ENCODE assay signal across 15 mouse cellular contexts in the genomic region with DNA sequence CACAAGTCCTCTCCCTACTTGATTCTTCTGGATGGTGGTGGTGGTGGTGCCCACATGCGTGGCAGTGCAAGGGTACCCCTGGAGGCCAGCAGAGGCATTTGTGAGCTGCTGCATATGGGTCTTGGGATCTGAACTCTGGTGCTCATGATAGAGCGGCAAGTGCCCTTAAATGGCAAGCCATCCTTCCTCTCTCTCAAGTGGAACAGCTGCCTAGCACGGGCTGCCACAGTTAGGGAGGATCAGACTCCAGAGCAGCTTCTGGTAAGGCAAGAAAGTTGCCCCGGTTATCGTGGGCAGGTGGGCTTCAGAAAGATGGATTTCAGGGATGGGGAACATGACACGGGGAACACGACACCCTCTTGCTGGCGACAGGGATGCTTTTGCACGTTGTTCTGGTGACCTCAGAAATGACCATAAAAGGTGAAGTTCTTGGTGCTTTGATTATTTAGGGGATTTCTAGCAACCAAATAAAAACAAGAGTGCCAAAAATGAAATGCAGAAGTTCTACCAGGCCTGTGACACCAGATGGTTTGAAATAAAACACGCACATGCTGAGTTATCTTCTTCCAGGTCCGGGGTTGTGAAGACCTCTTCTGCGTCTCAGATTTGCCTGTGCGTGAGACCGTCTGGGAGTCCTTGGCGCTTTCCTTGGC. TPM values are rescaled to one million over a fixed set of nuclear protein-coding genes. Genes with fewer than 3 reads are reported as not detected.
A peak's percentile ranks its signal among the peaks of the same experiment; 100 is the strongest.
DNase-seq lines count a peak whose midpoint lies in the region; ATAC-seq and TF ChIP-seq lines count a peak whose summit lies in the region.
"Had no signal": no experiment of that assay in that cellular context is flagged by ENCODE, and none has a peak within 500 bp of the region (broad histone marks: within the 10 kb centered on the region; RNA-seq: fewer than 3 reads in every experiment).

No protein-coding gene starts in this region.

- H3K36me3 ChIP-seq in kidney, postnatal 0 days (ENCODE audit: insufficient read depth, low read length): no peaks in the 10 kb centered on the region
- no peaks in the 10 kb centered on the region for H3K36me3 ChIP-seq in kidney, embryonic 16.5 days (ENCODE audit: insufficient read depth, low read length)
- H3K36me3 ChIP-seq in midbrain, embryonic 16.5 days (ENCODE audit: control insufficient read depth, insufficient read depth, low read length): no peaks in the 10 kb centered on the region
- H3K36me3 ChIP-seq: embryonic facial prominence, embryonic 15.5 days had no signal

- H3K4me3 ChIP-seq in gastrocnemius, adult 2 months: no peak overlapping the region
- H3K4me3 ChIP-seq in kidney, postnatal 0 days (replicated peaks; ENCODE audit: low read depth, low read length): no peak overlapping the region
- no peak overlapping the region for H3K4me3 ChIP-seq in kidney, embryonic 16.5 days (ENCODE audit: low read length)
- H3K4me3 ChIP-seq in midbrain, embryonic 16.5 days (ENCODE audit: low read depth, low read length): no peak overlapping the region
- H3K4me3 ChIP-seq: embryonic facial prominence, embryonic 15.5 days had no signal

- 0 out of 2 replicates have a peak, but pooled peaks cover 2% of the 10 kb centered on the region for H3K4me1 ChIP-seq in kidney, postnatal 0 days (replicated peaks; ENCODE audit: insufficient read depth, low read length)
- 0 out of 2 replicates have a peak, but pooled peaks cover 7% of the 10 kb centered on the region for H3K4me1 ChIP-seq in kidney, embryonic 16.5 days (ENCODE audit: insufficient read depth, low read length)
- no peaks in the 10 kb centered on the region for H3K4me1 ChIP-seq in midbrain, embryonic 16.5 days (ENCODE audit: control insufficient read depth, insufficient read depth, low read length)
- H3K4me1 ChIP-seq: embryonic facial prominence, embryonic 15.5 days had no signal

- H3K4me2 ChIP-seq in kidney, postnatal 0 days (ENCODE audit: low read length): no peak overlapping the region
- no peak overlapping the region for H3K4me2 ChIP-seq in kidney, embryonic 16.5 days (replicated peaks; ENCODE audit: low read depth, low read length)
- H3K4me2 ChIP-seq in midbrain, embryonic 16.5 days (ENCODE audit: low read length): no peak overlapping the region
- H3K4me2 ChIP-seq: embryonic facial prominence, embryonic 15.5 days; hindbrain, embryonic 14.5 days had no signal

- no peak for ATAC-seq in kidney, postnatal 0 days (replicated peaks; ENCODE audit: low FRiP score, low read depth)
- no peak for ATAC-seq in kidney, embryonic 16.5 days (ENCODE audit: low FRiP score, low TSS enrichment)
- no peak for ATAC-seq in midbrain, embryonic 16.5 days
- ATAC-seq: forebrain, embryonic 14.5 days had no signal

- no peak overlapping the region for H3K9ac ChIP-seq in kidney, postnatal 0 days (ENCODE audit: low read depth, low read length)
- no peak overlapping the region for H3K9ac ChIP-seq in kidney, embryonic 16.5 days (replicated peaks; ENCODE audit: low read length)
- no peak overlapping the region for H3K9ac ChIP-seq in midbrain, embryonic 16.5 days (ENCODE audit: low read depth, low read length)
- H3K9ac ChIP-seq: embryonic facial prominence, embryonic 15.5 days; hindbrain, embryonic 14.5 days had no signal

- no peak; the same call in 1 of the 2 replicates for TF ChIP-seq CTCF in gastrocnemius, adult 2 months (IDR thresholded peaks at IDR 0.05)
- TF ChIP-seq CTCF in kidney, postnatal 0 days (IDR thresholded peaks at IDR 0.05; ENCODE audit: low read depth): peak; percentile 35; the same call in 1 of the 2 replicates

- peak overlapping the region; percentile 86 for H3K27ac ChIP-seq in gastrocnemius, adult 2 months
- H3K27ac ChIP-seq in kidney, postnatal 0 days: no peak overlapping the region
- H3K27ac ChIP-seq in kidney, embryonic 16.5 days (ENCODE audit: low read length): no peak overlapping the region
- H3K27ac ChIP-seq in midbrain, embryonic 16.5 days (ENCODE audit: low read length): no peak overlapping the region
- H3K27ac ChIP-seq: embryonic facial prominence, embryonic 15.5 days; hindbrain, embryonic 14.5 days had no signal

- 70% methylated on average over 15 of the region's 15 CpGs for WGBS in kidney, postnatal 0 days
- 67% methylated on average over 15 of the region's 15 CpGs for WGBS in kidney, embryonic 16.5 days
- 89% methylated on average over 15 of the region's 15 CpGs for WGBS in midbrain, embryonic 16.5 days

- H3K27me3 ChIP-seq in kidney, postnatal 0 days (ENCODE audit: insufficient read depth, low read length): no peaks in the 10 kb centered on the region
- H3K27me3 ChIP-seq in kidney, embryonic 16.5 days (ENCODE audit: insufficient read depth, low read length): no peaks in the 10 kb centered on the region
- no peaks in the 10 kb centered on the region for H3K27me3 ChIP-seq in midbrain, embryonic 16.5 days (ENCODE audit: control insufficient read depth, insufficient read depth, low read depth, low read length)
- H3K27me3 ChIP-seq: embryonic facial prominence, embryonic 15.5 days had no signal

- DNase-seq in gastrocnemius, adult 2 months: no peak
- DNase-seq in gastrocnemius, adult 18-20 months (ENCODE audit: low spot score): no peak
- DNase-seq in kidney, postnatal 0 days (ENCODE audit: low spot score): no peak
- peak; percentile 61 to 66 for DNase-seq in spleen, postnatal 36 days (ENCODE audit: low spot score in 2 of 2)
- no peak for DNase-seq in spleen, adult 12 weeks (ENCODE audit: low spot score)
- DNase-seq in adrenal gland, postnatal 36 days: no peak
- DNase-seq: cerebellum, adult 9-10 months; gastrocnemius, postnatal 36 days; thymus, adult 18-20 months had no signal

- intact Hi-C loops in gastrocnemius, adult 2 months (cut with DNase I): no loop called here

- no peaks in the 10 kb centered on the region for H3K9me3 ChIP-seq in kidney, postnatal 0 days (replicated peaks; ENCODE audit: low read length)
- no peaks in the 10 kb centered on the region for H3K9me3 ChIP-seq in kidney, embryonic 16.5 days (ENCODE audit: low read length)
- no peaks in the 10 kb centered on the region for H3K9me3 ChIP-seq in midbrain, embryonic 16.5 days (replicated peaks; ENCODE audit: control insufficient read depth, low read length, poor library complexity, severe bottlenecking)
- H3K9me3 ChIP-seq: embryonic facial prominence, embryonic 15.5 days had no signal

RNA-seq across cellular contexts. Expression of a gene that starts 7.3 kb away (rescaled TPM):
- 100 to 1,000 TPM; 111 to 117 TPM for total RNA-seq in gastrocnemius, adult 2 months (2021)
- total RNA-seq in gastrocnemius, adult 18-20 months (2021): 100 to 1,000 TPM; 102 to 108 TPM
- polyA plus RNA-seq in kidney, postnatal 0 days (2015; fragmentation: Nextera tagmentation; extraction: Ambion mirVana): 95.8 and 100 TPM in 2 replicates
- 82.9 and 87.9 TPM in 2 replicates for polyA plus RNA-seq in kidney, embryonic 16.5 days (2015; fragmentation: Nextera tagmentation; extraction: Ambion mirVana)
- 72.3 and 82.7 TPM in 2 replicates for polyA plus RNA-seq in midbrain, embryonic 16.5 days (2015; fragmentation: Nextera tagmentation; extraction: Ambion mirVana)
- 100 to 1,000 TPM; 109 to 110 TPM for total RNA-seq in adrenal gland, postnatal 36 days (2021)

RNA-seq across cellular contexts. Expression of a gene that starts 49.9 kb away (rescaled TPM):
- not detected for total RNA-seq in gastrocnemius, adult 2 months (2021)
- under 1 TPM in 1 of 2 experiments, not detected in 1; 0.18 TPM for total RNA-seq in gastrocnemius, adult 18-20 months (2021)
- polyA plus RNA-seq in kidney, postnatal 0 days (2015; fragmentation: Nextera tagmentation; extraction: Ambion mirVana): 44.6 and 45.6 TPM in 2 replicates
- 14.5 and 16.6 TPM in 2 replicates for polyA plus RNA-seq in kidney, embryonic 16.5 days (2015; fragmentation: Nextera tagmentation; extraction: Ambion mirVana)
- polyA plus RNA-seq in midbrain, embryonic 16.5 days (2015; fragmentation: Nextera tagmentation; extraction: Ambion mirVana): 0.09 TPM in 1 of 2 replicates, not detected in the other
- total RNA-seq in adrenal gland, postnatal 36 days (2021): not detected
- total RNA-seq: gastrocnemius, postnatal 36 days; MEL had no signal
- polyA plus RNA-seq: forebrain, embryonic 14.5 days had no signal

RNA-seq across cellular contexts. Expression of a gene that starts 55.3 kb away (rescaled TPM):
- 1 to 10 TPM in 1 of 2 experiments, under 1 TPM in 1; 0.43 to 1.1 TPM for total RNA-seq in gastrocnemius, adult 2 months (2021)
- under 1 TPM; 0.83 to 0.98 TPM for total RNA-seq in gastrocnemius, adult 18-20 months (2021)
- polyA plus RNA-seq in kidney, postnatal 0 days (2015; fragmentation: Nextera tagmentation; extraction: Ambion mirVana): 0.23 and 0.28 TPM in 2 replicates
- polyA plus RNA-seq in kidney, embryonic 16.5 days (2015; fragmentation: Nextera tagmentation; extraction: Ambion mirVana): 0.15 TPM in 1 of 2 replicates, not detected in the other
- polyA plus RNA-seq in midbrain, embryonic 16.5 days (2015; fragmentation: Nextera tagmentation; extraction: Ambion mirVana): 0.49 and 0.77 TPM in 2 replicates
- 1 to 10 TPM; 3.5 to 7.4 TPM for total RNA-seq in adrenal gland, postnatal 36 days (2021)
- total RNA-seq: MEL had no signal

Comparison
In these comparisons a context has a peak if more than half of its experiments do, and no peak if none do; other contexts are left out.
1. DNase-seq: peak in spleen, postnatal 36 days (2 of 2); none in gastrocnemius, adult 2 months (single experiment), gastrocnemius, adult 18-20 months (single experiment), kidney, postnatal 0 days (single experiment), spleen, adult 12 weeks (single experiment) and adrenal gland, postnatal 36 days (0 of 2).